Mouse (Mus musculus) embryonic fibroblast, embryonic 13.5 days (primary cell): ENCODE data around the gene Il1f8.

Experiments
- CTCF ChIP-seq: IDR thresholded peaks from 2 replicates; pipeline ENCODE4 v1.5.1; 2011; ENCODE audit warnings: mild to moderate bottlenecking, control low read depth, low read length, moderate library complexity, borderline replicate concordance; ENCODE audit not compliant: insufficient read depth
- POLR2A ChIP-seq: IDR thresholded peaks from 2 replicates; pipeline ENCODE4 v1.6.1; 2011; ENCODE audit warnings: low read depth, mild to moderate bottlenecking, control low read depth, low read length, moderate library complexity

DNA sequence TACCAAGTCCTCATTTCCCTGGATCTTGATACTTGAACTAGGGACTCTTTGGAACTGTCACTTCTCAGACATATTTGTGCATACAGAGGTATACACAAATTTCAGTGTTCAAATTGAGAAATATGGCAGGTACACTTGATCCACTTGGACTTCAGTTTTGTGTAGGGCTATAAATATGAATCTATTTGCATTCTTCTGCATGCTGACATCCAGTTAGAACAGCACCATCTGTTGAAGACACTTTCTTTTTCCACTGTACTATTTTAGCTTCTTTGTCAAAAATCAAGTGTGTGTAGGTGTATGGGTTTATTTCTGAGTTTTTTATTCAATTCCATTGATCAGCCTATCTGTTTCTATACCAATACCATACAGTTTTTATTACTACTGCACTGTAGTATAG is 43.9 kb upstream of the Il1f8 start:
- no peak for TF ChIP-seq CTCF
- TF ChIP-seq POLR2A: no peak
